Mouse (Mus musculus): Measurements from ENCODE around the gene Slc38a10.

The Slc38a10 gene

DNA sequence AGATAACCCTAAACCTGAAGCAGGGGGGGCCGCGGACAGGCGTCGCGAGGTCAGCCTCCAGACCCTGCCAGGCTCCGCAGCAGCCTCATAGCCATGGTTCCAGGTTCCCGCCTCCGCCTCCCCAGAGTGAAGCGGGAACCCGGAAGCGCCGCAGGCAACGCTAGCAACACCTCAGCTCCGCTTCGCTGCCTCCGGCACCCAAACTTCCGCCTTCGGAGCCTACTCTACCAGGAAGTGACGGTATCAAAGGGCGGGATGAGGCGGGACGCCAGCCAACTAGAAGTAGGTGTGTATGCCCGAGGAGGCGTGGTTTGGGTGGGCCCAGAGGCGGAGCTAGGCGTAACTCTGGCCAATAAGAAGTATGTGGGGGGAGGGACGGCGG, at the start of gene Slc38a10:
Slc38a10 (minus strand) TSS at position 234 of the 382 bp plus-strand sequence.
- DNase-seq = peak; percentile 100

DNA sequence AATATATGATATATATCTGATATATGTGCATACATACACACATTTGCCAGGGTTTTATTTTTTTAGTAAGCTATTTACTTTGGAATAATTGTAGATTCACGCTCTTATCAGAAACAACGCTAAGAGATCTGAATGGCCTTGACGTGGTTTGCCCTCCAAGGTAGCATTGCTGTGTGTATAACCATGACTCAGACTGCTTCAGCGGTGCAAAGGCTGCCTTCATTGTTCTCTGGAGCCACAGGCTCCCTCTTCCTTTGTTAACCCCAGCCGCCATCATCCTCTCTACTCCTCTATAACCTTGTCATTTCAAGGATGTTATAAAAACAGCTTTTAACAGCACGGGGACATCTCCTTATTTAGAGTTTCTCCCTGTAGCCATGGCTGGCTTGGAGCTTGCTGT, 49.5 kb upstream of the Slc38a10 start:
- DNase-seq = no peak

DNA sequence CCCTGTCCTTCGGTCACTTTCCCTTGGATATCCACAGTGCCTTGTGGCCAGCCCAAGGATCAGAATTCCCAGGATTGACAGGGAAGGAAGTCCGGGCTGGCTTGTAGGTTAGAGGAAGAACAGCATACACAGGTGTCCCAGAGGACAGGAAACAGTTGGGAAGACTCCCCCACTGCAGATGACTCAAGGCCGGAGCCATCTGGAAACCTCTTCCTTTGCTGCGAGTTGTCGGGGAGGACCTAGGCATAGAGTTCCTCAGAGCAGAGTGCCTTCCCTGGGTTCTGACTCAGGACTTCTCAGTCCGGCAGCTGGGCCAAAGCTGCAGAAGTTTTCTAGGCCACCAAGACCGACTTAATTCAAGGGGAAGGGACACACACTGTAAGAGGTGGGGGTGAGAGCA, 48.6 kb upstream of the Slc38a10 start:
- no peak for DNase-seq

DNA sequence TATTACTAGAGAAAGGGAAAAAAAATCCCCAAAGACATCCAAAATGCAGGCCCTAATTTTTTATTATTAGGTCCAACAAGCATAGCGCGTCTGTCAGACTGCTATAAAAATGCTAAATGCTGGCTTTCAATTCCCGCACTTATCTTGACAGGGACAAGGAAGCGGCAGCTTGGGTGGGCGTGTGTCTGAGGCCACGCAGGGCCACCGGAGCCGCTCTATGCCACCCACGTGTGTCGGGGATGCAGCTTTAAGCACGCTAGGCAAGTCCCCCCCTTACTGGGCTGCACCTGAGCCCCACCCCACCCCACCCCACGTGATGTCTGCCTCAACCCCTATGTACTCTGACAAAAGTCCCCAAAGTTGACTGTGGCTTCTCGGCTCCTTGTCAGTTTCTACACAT, 47.7 kb upstream of the Slc38a10 start:
- peak; percentile 23 for DNase-seq

DNA sequence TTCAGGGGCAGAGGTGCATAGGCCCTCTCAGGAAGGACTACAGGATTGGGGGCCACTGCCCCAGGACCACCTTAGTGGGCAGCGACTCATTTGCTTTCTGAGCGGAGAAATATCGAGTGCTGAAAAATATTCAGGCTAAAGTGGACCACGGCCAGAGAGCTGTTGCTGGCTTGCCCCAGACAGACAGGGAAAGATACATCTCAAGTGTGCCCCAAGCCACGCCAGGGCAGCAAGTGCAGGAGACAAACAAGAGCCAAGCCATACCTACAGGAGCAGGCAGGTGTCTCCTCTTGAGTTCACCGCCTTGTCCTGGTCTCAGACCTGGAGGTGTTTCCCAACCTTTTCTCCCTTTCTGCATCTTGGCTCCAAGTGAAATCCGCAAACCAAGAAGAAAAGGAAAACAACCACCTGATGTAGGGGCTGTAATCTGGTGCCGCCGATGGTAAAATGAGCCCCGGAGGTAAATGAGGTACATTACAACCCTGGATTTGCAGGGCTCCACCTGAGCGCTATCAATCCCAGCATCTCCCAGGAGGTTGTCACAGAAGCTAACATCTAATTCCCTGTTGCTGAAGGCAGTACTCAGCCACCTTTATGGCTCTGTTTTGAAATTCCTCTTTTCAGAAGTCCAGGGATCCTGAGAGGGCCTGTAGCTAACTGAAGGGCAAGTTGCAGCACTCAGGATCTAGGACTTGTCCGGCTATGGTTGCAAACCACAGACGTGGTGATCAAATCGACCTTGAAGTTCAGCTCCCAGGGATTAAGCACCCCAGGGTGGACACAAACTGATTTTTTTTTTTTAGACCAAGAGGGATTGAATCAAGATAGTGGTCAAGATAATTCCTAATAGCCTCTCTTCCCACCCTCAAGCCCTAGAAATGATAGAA, 39.6 kb upstream of the Slc38a10 start:
- DNase-seq = no peak

DNA sequence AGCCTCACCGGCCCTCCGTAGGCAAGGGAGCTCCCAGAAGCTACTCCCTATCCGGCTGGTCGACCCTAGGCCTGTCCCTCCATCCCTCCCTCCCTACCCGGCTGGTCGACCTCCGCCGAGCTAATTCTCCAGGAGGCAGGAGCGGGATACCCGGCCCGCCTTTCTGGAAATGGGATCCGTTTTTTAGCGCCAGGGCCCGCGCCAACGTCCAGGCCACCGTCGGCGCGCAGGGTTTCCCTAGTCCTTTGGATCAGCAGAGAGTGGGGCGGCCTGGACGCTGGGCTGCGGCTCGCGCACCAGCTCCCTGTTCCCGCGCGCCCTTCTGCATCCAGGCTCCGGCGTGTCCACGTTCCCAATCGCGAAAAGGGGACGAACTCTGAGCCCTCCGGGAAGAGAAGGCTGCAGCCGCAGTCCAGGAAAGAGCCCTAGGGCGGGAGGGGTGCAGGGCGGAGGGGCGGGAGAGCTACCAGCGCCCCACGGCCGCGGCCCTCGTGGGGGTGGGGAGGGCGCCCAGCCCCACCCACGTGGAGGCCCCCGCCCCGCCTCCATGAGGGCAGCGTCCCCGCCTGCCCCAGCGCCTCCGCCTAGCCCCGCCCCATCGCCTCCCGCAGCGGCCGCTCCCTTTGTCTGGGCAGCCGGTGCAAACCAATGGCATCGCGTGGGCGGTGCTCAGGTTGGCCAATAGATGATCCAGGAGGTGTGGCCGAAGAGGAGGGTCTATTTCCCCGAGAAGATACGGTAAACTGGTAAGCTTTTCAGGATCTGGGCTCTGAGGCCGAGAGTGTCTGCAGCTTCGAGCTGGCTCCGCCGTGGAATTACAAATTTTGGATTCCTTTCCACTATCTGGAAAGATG, 38.5 kb upstream of the Slc38a10 start:
- DNase-seq = peak; percentile 99

DNA sequence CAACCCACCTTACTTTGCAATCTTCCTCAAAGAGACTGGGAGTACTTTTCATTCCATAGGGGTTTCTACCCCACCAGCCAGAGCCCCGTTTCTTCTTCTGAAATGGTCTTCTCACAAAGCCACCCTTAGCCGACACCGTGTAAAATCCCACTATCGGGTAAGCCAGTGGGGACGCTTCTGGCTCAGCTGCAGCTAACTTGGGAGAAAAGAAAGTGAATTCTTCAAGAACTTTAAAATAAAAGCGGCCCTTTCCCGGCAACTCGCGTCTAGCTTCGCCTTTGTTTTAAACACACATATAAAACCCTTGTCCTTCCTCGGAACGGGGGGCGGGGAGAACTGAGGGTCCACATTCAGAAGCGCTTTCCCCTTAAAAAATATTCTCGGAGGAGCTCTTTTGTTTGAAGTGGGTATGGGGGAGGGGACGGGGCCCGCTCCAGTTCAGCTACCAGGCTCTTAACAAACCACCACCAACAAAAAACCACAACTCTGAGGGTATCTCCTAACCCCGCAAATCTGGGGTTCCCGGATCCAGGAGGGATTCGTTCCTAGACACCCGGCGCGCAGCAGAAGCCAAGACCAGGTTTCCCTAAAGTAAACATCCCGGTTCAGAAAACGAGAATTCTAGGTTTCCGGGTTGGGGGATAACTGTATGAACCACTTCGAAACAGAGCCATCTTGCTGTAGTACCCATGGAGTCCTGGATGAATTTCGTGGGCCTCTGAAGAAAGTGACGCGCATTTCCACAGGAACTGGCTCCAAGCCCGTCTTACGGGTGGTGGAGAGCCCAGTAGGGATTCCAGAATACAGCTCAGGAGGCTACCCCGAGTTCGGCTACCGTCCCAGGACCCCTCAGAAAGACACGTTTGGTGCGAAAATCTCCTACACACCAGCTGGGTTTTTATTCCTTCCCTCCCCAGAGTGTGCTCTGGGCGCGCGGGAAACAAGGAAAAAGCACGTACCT, 37.6 kb upstream of the Slc38a10 start:
- peak; percentile 59 for DNase-seq

DNA sequence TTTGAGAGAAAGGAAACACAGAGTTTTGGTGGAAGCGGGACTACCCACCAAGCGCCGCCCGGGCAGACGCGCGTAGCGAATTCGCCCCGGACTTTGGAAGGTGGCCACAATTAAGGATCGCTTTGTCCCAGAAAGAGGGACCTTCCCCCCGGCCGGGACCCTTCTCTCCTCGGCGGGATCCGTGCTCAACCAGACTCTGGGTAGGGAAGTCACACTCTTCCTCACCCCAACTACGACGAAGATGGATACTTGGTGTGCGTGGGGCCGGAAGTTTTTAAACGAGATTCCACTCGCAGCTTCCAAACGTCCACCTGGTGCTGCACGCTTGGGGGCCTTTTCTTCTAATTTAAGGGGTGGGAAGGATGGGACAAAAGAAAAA, 36.9 kb upstream of the Slc38a10 start:
- DNase-seq = peak; percentile 25

DNA sequence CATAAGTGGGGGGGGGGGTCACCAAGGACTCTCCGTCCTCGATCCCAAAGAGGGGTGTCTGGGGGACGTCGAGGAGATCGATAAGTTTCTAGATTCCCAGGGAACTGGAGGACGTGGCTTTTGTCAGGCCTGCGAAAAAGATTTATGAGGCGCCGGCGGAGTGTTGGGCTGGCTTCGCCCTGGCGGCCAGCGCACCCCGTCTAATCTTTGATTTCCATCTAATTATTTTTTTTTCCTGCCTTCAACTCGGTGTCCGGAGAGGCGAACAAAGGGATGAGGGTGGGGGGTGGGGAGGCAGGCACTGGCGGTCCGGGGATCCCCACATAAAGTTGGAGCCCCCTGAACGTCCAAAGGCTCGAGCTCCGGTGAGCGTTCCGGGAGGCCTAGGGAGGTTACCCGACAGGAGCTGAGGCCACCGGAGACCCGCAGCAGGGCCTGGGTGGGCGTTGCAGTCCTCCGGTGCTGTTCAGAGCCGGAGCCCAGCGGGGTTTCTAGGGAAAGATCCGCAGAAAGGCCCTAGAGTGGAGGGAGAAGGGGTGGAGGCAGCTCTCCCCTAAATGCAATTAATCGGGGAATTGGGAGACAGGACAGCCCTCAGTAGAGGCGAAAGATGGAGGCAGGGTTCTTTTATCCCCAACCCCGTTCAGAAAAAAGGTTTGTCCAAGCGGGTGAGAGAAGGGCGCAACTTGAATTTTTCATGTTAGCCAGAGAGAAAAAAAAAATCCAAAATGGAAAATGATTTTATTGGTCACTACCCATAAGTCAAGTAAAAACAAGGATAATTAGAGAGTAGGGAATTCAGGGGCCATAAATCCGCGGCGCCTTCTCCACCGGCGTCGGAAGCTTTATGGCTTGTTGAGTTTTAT, 36.3 kb upstream of the Slc38a10 start:
- no peak for DNase-seq

DNA sequence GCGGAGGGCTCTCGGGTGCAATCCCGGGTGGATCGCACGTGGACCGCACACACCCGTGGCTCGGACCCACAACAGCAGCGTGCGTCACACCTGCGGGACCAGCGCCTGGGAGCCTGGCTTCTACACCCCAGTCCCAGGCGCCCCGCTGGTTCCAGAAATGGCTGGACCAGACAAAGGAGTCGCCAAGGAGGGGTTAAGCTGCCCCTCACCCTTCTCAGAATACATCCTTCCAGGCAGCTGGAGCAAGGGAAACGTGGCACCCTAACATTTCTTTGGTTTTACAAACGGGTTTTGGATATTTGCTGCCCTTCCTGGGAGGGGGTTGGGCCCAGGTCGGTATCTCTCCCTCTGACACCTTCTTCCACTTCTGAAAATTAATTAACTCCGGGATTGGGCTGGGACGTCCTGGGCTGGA, 35.7 kb upstream of the Slc38a10 start:
- DNase-seq = no peak

DNA sequence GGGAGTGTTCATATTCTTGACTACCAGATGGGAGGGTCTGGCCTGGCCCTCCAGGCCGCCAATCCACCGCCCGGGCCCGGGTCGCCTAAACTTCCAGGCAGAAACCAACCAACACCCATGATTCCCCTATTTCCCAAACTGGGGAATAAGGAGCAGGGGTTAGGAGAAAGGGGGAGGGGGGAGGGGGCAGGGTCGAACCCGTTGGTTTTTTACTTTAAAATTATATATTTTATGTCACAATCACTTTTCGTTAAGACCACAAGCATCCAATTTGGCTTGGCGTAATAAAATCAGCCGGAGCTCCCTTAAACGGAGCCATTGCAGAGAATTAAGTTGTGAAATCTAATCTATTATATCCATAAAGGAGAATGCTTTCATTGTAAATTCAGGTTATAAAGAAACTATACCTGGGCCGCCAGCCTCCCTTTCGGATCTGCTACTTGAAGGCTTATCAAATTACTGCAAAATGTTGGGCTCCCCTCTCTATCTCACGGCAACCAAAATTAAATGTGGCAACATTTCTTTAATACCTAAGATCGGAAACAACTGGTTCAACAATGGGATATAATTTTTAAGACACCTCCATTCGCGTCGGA, 35.1 kb upstream of the Slc38a10 start:
- DNase-seq = no peak

DNA sequence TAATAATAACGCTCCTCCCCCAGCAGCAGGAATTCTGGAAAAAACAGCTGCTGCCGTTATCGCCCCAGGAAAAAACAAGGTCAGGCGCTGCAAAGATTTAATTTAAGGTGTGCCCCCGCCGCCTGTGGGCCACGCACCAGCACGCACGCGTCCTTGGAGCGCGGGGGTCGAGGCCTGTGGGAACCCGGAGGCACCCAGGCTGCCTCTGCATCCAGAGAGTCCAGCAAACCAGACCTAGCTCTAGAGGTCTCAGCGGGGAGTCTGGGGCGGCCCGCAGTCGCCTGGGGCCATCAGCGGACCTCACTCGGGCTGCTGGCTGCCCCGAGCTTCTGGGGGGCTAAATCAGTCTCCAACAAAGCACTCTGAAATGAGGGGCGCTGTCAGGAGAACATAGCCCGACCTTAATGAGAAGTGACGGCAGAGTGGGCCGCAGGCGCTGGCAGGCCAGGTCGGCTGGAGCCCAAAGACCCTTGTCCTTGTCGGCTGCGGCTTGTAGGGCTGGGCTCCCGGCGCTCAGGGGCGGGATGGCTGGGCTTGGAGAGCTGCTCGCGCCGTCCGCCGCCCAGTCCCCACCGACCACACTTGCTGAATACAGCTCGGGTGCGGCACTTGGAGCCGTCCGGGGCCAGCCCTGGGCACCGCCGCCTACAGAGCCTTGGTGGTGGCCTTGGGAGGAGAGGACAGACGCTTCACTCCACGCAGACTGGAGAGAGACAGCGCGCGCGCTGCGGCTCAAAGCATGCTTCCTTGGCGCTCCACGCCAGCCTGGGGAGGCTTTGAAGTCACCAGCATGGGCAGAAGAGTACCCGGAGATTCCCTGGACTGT, 34.4 kb upstream of the Slc38a10 start:
- no peak for DNase-seq

DNA sequence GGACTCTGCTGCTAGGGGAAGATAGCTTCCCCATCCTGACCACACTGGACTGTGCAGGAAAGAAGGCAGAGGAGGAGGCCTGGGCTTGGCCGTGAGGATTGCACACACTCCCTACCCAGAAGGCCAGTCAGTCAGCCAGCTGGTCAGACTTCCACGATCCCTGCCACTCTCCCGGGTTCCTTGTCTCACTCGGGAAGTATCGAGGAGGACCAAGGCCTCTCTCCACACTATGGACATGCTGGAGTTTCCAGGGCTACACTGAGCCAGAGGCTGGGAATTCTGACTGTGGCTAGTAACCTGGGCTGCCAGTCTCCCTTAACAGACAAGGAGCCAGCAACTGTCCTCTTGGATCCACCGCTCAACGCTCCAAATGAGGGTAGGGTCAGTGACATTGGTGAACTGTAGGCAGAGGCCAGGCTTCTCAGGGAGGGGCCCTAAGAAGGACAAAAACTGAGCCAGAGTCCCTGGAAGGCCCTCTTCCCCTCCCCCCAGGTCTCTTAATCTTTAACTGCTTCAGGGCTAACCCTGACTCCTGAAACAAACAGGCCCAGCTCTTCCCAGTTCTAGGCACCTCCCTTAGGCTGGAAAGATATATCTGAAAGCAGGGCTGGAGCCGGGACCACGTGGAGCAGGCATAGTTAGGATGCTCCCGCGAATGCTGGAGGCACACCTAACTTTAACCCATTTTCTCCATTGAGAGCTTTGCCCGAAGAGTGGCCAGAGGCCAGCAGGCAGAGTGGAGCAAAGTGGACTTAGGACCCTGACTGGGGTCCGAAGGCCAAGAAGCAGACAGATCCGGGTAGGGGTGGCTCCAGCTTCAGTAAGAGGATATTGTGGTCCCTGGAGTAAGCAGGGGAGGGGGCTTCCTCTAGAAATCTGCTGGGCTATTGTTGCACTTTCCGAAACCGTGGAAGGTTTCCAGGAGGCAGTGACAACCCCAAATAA, 33.5 kb upstream of the Slc38a10 start:
- no peak for DNase-seq

DNA sequence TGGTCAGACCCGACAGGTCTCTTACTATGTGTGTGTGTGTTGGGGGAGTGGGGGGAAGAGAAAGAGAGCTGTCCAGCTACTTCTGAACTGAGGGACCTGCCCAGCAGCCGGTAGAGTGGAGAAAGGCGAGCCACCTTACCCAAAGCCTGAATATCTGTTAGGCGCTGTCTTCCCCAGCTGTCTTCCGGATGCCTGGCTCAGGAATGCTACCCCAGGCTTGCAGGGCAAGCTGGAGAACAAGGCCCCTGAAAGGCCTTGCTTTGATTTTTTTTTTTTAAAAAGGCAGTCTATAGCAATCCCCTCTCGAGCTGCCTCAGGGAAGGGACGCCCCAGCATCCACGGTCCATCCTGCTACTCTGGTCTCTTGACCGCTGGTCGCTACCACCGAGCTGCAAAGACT, 32.6 kb upstream of the Slc38a10 start:
- no peak for DNase-seq

DNA sequence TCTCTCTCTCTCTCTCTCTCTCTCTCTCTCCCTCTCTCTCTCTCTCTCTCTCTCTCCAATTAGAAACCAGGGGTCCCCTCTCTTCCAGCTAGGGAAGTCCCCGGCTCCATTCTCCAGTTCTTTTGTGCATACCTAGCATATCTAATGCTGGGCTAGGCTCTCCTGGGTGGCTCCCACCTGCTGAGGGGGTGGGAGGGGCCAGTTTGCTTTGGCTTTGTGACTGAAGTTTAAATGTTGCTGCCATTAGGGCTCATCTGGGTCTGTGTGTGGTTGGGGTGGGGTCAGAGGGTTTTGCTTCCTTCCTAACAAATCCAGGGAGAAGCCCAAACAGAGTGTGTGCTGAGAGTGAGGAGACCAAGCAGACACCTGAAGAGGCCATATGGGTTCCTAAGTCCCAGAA, 32.0 kb upstream of the Slc38a10 start:
- no peak for DNase-seq

DNA sequence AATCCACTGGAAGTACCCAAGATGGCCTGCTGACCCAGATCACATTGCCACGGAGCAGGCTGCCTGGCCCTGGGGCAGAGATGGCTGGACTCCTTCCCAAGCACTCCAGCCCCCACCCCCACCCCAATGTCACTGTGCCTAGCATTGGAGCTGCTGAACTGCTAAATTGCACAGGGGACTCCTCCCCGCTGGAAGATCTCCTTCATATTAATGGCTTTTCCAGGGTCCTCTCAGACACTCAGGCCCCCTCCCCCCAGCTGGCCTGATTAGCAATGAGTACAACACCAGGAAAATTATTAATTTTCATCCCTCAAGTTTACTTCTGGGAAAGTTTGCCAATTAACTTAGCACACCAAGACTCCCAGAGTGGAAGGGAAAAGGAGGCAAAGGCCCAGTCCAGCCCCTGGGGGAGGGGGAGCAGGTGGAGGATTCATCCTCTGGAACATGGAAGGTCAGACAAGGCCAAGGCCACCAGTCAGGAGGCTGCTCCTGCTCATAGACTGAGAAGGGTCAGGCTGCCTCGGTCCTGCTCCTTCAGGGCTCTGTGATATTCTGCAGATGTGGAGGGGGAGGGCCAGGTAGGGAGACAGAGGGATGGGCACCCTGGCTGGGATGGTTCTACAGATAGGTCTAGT, 31.4 kb upstream of the Slc38a10 start:
- DNase-seq = no peak

DNA sequence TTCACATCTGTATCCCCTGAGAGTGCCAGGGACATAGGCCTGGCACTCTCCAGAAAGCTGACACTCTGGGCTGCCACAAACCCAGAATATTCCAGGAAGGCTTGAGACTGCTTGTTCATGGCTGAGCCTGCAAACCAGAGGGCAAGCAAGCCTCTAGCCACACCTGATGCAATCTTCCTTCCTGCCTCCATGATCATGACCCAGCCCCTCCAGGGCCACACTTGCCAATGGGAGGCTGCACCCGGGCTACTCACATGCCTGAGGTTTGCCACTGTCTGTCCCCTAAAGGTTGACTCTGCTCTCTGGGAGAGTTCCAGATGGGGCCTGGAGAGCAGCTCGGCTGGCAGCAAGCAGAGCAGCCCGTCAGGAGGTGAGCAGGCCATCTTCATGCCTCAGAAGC, 30.2 kb upstream of the Slc38a10 start:
- DNase-seq = no peak

DNA sequence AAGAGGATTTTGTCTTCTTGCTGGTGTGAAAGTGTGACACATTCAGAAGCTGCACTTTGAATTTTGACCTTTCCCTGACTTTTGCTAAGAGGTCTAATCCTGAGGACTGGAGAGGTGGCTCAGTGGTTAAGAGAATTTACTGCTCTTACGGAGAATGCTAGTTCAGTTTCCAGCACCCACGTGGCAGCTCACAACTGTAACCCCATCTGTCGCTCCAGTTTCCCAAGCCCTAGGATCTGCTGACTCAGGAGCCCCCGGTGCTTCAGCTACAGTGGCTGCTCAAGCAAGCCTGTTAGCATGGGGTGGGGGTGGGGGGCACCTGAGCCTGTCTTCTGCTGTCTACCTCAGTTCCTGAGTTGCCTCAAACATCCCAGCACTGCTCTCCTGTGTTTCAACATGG, 28.2 kb upstream of the Slc38a10 start:
- DNase-seq = no peak

DNA sequence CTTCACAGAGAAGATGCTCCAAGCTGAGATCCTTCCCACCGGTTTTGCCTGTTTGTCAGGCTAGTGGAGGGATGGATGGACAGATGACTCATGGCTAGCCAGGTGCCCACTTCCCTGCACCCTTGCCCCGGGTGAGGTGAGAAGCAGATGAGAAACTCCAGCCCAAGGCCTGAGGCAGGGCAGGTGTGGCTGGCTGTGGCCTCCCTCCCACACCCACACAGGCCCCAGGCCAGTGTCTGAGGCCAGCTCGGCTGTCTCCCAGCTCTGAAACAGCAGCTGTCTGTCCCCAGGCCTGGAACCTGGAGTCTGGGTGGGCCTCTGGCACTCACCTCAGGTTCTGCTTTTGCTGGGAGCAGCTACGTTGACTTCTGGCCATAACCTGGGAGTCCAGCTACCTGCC, 24.8 kb upstream of the Slc38a10 start:
- no peak for DNase-seq
